ENCODE assay signal across 17 mouse cellular contexts in genomic region chr9:50089916-50090315, GRCm38 (mm10).
"Had no signal": no experiment of that assay in that cellular context is flagged by ENCODE, and none has a peak within 500 bp of the region (broad histone marks: within the 10 kb centered on the region; RNA-seq: fewer than 3 reads in every experiment).

No protein-coding gene starts in this region.

- H3K4me1 ChIP-seq: lung, embryonic 15.5 days; midbrain, embryonic 10.5 days; midbrain, embryonic 12.5 days; neural tube, embryonic 13.5 days; neural tube, embryonic 15.5 days had no signal

- H3K4me3 ChIP-seq: lung, embryonic 15.5 days; midbrain, embryonic 10.5 days; midbrain, embryonic 12.5 days; myocyte; neural tube, embryonic 13.5 days; neural tube, embryonic 15.5 days had no signal

- H3K9me3 ChIP-seq: lung, embryonic 15.5 days; midbrain, embryonic 10.5 days; midbrain, embryonic 12.5 days; neural tube, embryonic 13.5 days; neural tube, embryonic 15.5 days had no signal

- H3K9ac ChIP-seq: lung, embryonic 15.5 days; midbrain, embryonic 12.5 days; neural tube, embryonic 13.5 days; neural tube, embryonic 15.5 days had no signal

- H3K27me3 ChIP-seq: lung, embryonic 15.5 days; midbrain, embryonic 12.5 days; neural tube, embryonic 13.5 days; neural tube, embryonic 15.5 days had no signal

- DNase-seq: lung, adult 2 months; lung, postnatal 4 days; midbrain, embryonic 14.5 days; retina, postnatal 1 day; right cerebral cortex, adult 18-20 months; right cerebral cortex, postnatal 25 days; right cerebral cortex, postnatal 4 days; spleen, adult 18-20 months; thymus, adult 18-20 months; thymus, postnatal 14 days; thymus, postnatal 36 days had no signal

- H3K36me3 ChIP-seq: lung, embryonic 15.5 days; midbrain, embryonic 10.5 days; midbrain, embryonic 12.5 days; neural tube, embryonic 13.5 days; neural tube, embryonic 15.5 days had no signal

- H3K4me2 ChIP-seq: lung, embryonic 15.5 days; midbrain, embryonic 12.5 days; neural tube, embryonic 13.5 days; neural tube, embryonic 15.5 days had no signal

- H3K27ac ChIP-seq: lung, embryonic 15.5 days; midbrain, embryonic 10.5 days; midbrain, embryonic 12.5 days; neural tube, embryonic 13.5 days; neural tube, embryonic 15.5 days had no signal
